Mouse (Mus musculus) right cerebral cortex, postnatal 4 days (tissue): ENCODE measurements at regions not wholly inside any gene's neighbourhood (a gene's known extent, or its start where the extent isn't known, plus 50 kb on each side); places are given as distances from the start of the nearest gene placed in this dataset.
A peak's percentile ranks its signal among the peaks of the same experiment; 100 is the strongest.

ENCODE experiments used
- DNase-seq: peaks from one replicate; pipeline ENCODE4 v3.0.0-alpha.2; 2022

- no peak for DNase-seq
Observed at GRCm38 (mm10) chr17:89802148-89802547, 108.1 kb downstream of the Gm10184 start.

- no peak for DNase-seq
Observed at GRCm38 (mm10) chr17:89777570-89777969, 132.7 kb downstream of the Gm10184 start.

GRCm38 (mm10) chr17:89766229-89766875 lies 143.9 kb downstream of the Gm10184 start:
- no peak for DNase-seq

GRCm38 (mm10) chr17:89737418-89737817 lies 172.8 kb downstream of the Gm10184 start:
- no peak for DNase-seq

GRCm38 (mm10) chr17:89725534-89725933 lies 184.7 kb downstream of the Gm10184 start:
- no peak for DNase-seq

- no peak for DNase-seq
Observed at GRCm38 (mm10) chr17:89681798-89682197, 228.5 kb downstream of the Gm10184 start.

- DNase-seq: no peak
Observed at GRCm38 (mm10) chr17:89658326-89658725, 251.9 kb downstream of the Gm10184 start.

- no peak for DNase-seq
Observed at GRCm38 (mm10) chr17:89656211-89656610, 254.0 kb downstream of the Gm10184 start.

- DNase-seq: peak; percentile 37
Observed at GRCm38 (mm10) chr17:89654089-89654813, 256.0 kb downstream of the Gm10184 start.

GRCm38 (mm10) chr17:89646000-89646399 lies 264.2 kb downstream of the Gm10184 start:
- DNase-seq: no peak
